Mouse (Mus musculus) activated CD4-positive, CD25-positive, alpha-beta regulatory T cell, adult 4 months (primary cell): ENCODE measurements at regions not wholly inside any gene's neighbourhood (a gene's known extent, or its start where the extent isn't known, plus 50 kb on each side); places are given as distances from the start of the nearest gene placed in this dataset.
"Not testable (repeated sequence)": the region's sequence is repeated elsewhere in the genome, so short reads cannot be mapped to it uniquely, and the experiment has no call there.

ENCODE experiments used
- ATAC-seq: one replicate; pipeline ENCODE4 v1.8.0; 2017

DNA sequence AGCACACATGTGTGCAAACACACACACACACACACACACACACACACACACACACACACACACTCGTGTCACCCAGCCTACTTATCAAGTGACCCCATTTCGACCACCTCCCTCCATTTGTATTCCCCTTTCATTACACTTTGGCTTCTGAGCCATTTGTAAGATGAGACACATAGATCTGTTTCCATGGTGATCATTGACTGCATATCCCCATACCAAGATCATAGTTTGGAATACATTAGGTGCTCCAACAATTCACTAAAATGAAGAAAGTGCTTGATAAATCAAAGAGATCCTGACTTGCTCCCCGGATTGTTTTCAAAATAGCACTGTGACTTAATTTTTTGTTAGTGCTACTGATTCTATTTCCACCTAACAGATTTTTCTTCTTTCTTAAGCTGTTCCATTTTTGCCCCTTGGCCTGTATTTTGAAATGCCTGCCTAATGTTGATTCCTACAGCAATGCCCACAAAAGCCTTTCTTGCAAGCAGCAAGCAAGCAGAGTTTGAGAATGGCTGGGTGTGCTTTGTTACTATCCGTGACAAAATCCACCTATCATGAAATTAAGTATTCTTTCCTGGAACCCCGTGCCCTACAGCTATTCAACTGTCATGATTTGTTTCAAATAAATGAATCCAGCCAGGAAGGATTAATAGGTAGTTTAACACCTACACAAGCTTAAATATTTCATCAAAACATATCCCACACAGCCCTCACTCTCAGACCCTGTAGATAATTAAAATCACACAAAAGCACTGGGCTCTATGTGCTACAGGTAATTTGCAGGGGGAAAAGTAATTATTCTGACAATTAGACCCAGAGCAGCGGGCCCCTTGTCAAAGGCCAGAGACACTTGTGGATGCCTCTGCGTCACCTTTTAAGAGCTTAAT is 168.1 kb upstream of the Rgma start:
- ATAC-seq, result no peak

DNA sequence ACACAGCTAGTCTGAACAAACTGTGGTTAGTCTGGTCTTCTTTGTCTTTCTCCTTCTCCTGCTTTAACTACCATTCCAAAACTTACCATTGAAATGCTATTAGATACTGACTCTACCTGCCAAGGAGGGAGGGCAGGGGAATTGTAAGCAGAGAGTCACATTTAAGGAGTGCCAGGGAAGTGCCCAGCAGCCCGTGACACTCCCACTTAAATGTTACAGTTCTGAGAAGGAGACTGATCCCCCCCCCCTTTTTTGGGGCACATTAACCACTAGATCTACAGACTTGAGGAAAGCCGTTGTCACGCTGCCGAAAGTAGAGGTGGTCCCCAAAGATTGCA is 166.9 kb upstream of the Rgma start:
- no peak for ATAC-seq

DNA sequence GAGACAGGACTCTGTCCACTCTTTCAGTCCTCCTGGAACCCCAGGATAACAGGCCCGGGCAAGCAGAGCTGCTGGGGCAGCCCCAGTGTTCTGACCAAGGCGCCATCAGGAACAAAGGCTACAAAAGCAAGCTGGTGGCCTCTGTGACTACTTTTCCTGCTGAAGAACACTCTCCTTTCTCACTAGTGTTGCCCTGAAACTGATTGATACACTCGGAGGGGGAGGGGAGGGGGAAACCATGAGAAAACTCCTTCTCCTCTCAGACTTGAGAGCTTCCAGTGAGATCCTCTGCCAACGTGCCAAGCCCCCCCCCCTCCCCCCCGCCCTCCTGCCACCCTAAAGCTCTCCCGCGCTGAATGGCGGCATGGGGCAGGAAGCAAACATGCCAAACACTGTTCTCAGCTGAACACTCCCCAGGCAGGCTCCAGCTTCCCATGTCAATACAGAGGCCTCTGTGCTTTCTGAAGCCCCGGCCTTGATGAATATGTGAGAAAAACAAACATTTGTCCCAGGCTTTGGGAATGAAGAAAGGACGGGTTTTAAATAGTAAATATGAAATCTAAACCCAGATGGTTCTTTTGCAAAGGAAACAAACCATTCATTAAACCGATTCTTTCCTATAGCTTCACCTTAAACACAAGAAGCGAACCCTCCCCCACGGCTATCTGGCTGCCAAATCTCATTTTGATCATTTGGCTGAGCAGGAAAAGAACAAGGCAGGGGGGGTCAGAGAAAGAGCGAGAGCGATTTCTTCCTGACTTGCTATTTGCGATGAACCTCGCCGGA is 166.3 kb upstream of the Rgma start:
- ATAC-seq, result no peak

DNA sequence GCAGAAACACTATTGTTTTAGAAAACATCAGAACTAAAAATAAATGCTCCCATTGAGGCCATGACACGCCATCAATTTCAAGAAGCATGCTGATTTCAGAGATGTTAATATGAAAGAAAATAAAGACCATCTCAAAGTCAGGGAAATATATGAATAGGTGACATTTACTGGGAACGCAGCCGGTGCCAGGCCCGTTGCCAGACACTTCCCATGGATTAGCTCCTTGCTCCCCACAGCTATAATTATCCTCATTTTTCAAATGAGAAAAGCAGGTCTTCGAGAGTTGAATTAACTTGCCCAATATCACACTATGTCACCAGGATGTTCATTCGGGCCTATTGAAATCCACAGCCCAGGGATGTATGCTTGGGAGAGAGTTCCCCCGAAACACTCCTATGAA is 165.2 kb upstream of the Rgma start:
- ATAC-seq, result no peak

DNA sequence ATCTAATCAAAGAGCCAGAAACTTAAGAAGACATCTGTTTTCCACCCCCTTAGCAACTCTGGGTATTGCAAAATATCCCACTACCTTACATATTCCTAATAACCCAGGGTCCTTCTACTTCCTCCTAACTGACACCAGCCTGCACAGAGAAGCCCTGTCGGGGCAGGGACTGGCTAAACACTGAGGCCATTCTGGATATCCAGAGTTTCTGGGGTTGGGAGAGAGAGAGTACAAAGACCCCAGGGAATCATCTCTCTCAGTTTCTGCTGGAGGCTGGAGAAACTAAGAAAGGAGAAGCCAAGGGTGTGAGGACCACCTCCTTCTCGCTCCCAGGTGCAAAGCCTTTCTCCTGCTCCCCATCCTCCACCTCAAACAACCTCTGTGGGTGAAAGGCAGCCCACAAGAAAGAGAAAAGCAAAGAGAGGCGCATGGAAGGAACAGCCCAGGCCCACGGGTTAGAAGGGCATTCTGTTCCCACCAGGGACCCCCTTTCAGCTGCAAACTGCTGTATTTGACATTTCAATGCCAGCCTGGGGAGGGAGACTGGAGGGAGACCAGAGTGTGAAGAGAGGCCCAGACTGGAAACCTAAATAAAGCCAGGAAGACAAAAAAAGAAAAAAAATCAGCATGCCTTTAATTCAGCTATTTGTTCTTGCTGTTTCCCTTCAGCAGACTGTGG is 152.9 kb upstream of the Rgma start:
- ATAC-seq, result no peak

DNA sequence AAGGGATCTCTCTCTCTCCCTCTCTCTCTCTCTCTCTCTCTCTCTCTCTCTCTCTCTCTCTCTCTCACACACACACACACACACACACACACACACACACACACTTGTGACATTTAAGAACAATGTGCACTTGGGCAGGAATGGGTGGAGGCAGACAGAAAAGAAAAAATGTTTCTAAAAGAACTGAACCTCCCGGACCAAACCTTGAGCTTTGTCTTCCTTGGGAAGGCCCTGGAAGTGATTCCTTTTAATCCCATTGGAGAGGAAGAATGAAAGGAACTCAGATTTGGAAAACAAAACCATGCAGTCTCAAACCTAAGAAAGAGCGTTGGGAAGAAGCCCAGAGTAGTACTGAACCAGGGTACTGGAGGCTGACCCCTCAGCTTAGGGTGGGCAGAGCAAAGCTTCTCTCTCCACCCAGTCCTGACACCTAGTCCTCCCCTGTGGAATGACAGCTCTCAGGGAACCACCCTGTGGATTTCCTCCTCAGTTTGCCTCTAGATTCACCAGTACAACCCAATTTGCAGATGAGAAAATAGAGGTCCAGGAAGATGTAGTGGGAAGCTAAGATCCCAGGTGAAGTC is 152.3 kb upstream of the Rgma start:
- no peak for ATAC-seq

DNA sequence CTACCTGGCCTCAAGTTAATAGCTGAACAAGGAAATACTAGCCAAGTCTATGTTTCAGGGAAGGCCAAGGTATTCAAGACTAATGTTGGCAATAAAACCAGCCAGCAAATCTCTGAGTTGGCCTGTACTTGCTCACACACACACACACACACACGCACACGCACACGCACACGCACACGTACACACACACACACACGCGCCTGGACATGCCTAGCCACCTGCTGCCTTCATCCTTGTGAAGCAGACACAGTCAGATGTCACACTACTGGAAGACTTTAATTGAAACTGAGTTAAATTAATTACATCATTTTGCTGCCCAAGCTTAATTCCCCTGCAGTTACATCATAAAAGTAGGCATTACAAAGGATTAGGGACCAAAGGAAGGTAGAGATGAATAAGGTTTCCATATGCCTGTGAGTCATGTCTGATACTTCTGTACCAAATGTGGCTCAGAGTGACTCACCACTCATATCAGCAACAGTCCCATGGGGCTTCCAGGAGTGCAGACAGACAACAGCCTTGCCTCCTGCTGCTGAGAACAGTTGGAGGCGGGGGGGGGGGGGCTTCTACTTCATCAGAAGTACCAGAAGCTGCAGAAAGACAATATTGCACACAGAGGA is 141.7 kb upstream of the Rgma start:
- no peak for ATAC-seq

DNA sequence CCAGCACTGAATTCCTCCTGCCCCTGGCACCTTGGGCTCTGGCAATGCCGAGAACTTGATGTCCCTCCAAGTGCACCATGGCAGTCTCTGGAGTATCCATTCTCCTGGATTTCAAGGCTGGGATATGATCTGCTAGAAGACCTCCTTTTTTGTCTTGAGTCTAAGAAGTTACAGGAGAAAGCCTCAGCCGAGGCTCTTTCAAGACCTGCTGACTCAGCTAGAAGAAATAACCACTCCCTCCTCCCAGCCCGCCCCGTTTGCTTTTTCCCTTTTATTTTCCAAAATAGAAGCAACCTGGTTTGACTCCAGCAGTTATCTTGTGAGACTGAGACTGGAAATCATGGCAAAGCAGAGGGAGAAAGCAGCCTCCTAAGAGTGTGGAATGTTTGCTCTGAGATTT is 136.8 kb upstream of the Rgma start:
- no peak for ATAC-seq

DNA sequence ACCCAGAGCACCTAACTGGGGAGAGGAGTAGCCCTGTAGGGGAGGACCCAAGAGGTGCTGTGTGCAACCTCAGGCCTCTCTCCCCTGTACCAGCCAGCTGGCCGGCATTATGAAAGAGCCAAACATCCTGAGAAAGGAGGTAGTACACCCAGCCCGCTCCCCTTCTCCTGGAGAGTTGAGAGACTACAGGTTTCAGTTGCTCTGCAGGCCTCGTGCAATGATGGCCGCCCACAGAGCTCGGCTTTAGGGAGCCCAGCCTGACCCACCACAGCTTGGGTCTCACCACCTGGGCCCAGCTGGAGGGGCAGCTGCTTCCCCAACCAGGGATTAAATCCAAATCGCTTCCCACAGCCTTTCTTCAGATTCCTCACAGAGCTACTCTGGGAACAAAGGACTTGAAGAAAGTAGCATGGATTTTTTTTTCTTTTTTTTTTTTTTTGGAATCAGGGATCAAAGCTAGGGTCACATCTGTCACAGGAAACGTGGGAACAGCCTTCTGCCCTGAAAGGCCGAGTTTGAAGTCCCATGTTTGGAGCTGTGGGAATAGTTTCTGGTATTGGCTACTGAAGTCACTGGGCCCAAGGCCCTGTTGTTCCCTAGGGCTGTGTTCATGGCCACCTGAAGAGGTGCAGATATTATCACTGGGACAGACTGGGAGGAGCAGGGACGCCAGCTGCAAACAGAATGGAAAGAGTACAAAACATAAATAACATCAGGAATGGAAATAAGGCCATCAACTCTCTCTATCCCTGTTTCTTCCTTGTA is 131.5 kb upstream of the Rgma start:
- ATAC-seq, result no peak

DNA sequence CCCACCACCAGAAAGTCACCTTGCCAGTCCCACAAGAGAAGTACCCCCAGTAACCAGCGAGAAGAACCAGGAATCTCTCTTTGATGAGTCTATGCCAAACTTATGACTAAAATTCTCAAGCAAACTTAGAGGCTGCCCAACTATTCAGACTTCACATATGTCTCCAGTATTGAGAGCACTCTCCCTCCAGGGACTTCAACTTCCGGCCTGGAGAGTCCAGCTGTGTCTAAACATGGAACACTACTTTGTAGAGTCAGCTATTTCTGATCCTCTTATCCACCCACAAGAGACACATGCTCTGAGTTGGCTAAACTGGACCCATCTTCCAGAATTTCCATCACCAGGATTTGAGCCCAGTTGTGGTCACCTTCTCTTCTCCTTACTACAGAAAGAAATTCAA is 129.9 kb upstream of the Rgma start:
- no peak for ATAC-seq

DNA sequence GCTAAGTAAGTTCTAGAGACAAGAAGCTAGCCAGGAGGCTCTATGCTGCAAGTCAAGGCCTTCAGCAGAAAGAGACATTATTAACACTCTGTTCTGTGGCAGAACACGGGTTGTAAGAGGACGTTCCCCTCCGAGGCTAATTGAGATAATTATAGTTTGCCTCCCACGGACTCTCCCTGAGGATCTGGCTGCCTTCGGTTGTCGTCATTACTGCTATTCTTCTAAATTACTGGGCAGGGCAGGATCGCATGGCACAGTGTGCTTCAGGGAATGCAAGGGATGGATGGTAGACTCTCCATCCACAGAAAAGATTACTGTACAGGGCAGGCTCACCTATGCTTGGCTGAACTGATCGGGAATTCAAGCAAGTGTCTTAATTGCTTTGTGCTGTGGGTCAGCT is 124.7 kb upstream of the Rgma start:
- ATAC-seq, result no peak

DNA sequence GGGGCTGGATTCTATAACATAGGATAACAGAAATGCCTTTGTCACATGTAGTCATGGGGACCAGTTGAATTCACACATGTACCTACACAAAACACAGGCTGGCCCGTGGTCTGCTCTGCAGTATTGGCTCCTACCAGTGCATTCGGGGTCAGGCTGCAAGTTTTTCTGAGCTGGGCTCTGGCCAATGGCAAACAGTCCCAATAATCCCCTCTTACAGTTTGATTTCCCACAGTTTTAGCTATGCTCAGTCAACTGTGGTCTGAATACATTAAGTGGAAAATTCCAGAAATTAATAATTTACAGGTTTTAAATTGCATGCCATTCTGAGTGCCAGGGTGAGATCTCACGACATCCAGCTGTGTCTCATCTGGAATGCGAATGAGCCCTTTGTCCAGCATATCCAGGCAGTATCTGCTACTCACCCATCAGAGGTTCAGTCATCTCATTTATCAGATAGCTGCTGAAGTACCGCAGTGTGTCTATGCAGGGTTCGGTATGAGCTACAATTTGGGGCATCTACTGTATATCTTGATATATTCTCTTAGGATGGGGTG is 124.0 kb upstream of the Rgma start:
- no peak for ATAC-seq

DNA sequence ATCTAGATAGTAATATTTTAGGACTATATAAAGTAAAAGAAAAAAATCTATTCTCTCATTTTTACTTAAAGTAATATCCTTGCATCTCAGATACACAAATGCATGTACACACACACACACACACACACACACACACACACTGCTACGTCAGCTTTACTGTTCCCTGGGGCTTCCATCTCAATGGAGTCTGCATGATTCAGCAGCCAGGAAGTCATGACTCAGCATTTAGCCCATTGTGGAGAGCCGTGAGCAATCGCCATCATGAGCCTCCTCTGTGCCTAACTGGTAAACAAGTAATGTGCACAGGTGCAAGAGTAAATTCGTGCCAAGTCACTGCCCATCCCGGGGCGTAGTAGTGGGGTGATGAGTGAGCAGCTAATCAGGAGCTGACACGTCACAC is 120.3 kb upstream of the Rgma start:
- not testable (repeated sequence) for ATAC-seq

DNA sequence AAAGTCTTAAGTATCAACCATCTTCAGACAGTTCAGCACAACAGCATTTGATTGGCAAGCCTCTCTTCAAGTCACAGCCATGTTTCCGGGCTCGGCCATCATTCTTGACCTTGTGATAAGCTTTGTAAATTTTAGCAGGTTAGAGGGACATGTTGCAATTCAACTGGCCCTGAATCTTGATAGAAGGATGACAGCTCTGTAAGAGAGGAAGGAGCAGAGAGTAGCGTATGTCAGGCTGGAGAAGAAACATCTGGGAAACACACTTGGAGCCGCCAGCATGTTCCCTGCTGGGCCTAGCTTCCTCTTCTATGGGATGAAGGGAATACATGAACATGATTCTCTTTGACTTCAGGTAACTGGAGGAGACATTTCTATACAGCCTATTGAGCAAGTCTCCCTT is 115.2 kb upstream of the Rgma start:
- ATAC-seq, result no peak

DNA sequence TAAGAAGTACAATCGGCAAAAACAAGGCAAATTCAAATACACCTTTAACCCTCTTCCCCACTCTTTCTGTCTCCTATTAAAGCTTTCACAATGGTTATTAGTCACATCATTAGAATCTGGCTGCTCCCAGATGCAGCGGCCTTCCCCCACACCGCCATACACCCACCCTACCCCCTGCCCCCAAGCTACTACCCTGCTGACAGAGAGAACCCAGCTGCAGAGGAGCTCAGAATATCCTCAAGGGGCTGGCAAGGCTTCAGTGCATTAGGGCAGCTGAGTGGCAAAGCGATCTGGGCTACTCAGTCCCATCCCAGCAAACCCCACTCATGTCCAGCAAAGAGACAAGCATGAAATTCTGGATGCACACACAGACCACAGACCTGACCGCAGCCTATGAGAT is 113.6 kb upstream of the Rgma start:
- no peak for ATAC-seq

DNA sequence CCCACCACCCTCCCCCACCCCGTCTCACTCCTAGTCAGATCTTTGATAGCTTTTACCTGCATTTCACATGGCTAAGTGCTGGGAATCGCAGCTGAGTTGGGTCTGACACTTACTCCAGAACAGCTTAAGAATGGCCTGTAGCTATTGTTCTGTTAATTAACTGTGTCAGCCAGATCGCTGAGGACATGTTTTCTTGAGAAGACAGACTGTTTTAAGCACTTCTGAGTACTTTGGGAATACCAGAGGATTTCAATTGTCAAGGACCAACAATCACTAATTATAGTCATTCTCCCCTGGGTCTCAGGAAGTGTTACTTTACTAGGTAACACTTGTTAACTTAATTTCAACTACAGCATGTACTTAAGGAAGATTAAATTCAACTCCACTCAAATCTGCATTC is 112.8 kb upstream of the Rgma start:
- no peak for ATAC-seq

DNA sequence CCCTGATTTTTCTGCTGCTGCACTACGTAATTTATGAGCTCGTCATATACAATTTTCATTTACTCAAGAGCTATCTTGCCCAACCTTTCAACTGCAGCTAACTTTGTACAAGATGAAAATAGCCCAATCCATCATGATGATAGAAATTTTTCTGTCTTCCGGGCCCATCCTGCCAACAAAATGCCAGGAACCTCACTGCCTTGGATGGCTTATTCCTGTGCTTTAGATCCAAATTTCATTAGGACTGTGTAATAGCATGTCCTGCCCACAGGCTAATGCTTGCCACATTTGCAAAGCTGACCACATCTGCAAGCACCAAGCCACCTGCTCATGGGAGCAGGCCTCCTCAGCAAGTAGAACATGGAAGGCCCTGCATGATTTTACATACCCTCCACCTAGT is 105.7 kb upstream of the Rgma start:
- no peak for ATAC-seq

DNA sequence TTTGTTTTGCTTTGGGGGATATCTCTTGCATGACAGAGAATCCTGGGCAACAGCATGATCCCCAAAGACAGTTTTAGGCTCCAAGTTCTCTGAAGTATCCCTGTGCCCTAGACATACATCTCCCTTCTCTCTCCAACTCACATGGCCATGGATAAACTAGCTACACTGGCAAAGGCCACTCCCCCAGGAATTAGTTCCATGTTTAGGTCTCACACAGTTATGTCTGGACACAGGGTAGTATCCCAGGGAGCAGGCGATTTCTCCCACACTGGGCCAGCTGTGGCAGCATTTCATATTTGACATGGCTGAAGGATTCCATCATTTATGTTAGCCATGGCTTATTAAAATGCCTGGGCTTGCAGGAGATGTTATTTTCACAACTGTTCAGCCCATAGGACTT is 102.5 kb upstream of the Rgma start:
- ATAC-seq, result no peak

DNA sequence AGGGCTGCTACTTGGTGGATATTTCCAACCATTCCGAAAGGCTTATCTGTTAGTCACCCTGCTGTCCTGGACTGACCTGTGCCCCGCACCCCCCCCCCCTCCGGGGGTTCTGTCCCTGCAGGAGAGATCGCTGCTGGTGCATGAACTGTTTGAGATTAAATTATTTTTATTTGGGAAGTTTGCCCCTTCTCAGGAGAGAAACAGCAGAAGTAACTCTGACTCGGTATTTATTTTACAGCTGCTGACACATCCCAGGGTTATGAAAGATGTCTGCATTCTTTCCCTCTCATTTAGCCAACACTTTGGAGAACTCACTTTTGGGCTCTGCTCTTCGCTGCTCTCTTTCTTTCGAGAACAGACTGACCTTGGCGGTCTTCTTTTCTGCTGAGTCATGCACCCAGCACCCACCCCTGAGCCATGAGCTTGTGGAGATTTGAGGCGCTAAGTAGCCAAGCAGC is 99.5 kb upstream of the Rgma start:
- ATAC-seq, result no peak

DNA sequence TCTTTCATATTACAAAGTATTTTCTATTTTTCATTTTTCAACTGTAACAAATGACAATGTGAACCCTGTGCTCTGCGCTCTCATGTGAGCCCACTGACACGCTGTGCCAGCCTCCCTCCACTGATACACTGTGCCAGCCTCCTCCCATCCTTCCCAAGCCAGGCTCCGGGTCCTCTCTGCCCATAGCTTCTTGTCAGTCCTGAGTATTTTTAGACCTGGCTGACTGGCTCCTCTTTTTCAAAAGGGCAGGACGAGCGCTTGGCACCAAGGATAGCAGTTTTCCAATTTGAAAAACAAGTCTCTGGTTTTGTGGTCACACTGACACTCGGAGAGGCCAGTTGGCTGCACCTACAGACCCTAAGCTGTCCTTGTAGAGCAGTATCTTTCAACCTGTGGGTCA is 96.7 kb upstream of the Rgma start:
- no peak for ATAC-seq

DNA sequence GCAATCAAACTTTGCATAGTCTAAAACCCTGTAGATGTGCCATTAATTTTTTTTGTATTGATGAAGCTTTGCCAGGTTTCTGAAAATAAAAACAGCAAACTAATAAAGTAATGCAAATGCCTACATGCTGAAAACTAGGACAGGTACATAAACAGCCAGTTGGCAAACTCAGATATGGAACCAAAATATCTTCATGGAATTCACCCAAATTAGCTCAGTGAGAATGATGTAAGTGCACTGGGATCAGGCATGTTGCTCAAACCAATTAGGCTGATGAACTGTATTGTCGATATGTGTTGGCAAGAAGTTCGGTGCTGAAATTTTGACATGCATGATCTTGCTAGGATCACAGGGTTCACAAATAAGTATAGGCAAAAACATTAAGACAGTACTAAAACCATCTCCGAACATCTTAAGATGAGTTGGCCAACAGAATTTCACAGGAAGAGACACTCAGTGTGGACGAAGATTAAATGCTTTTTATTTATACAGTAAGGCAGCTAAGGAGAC is 95.3 kb upstream of the Rgma start:
- ATAC-seq, result no peak
